In the genomic region with DNA sequence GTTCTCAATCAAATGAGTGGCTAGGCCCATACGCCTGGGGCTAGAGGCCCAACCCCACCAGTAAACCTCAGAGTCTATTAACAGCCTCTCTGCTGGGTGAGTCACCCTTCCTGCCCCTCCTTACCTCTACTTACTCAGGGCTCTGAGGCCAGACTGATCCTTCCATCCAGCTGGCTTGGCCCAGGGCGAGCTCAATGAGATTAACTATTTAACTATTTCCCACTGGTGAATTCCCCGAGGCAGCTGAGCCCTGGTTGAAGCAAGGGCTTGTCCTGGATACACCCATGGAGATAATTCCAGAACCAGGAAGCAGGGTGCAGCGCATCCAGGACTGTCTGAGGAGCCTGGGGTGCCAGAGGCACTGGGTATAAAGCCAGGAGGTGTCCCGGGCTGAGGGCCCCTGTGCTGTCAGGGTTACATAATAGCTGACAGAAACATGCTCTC, we compare ENCODE assay signal across 8 mouse cellular contexts.
DNase-seq lines count a peak whose midpoint lies in the region; ATAC-seq and TF ChIP-seq lines count a peak whose summit lies in the region.
"Had no signal": no experiment of that assay in that cellular context is flagged by ENCODE, and none has a peak within 500 bp of the region (broad histone marks: within the 10 kb centered on the region; RNA-seq: fewer than 3 reads in every experiment).

No protein-coding gene starts in this region.

- peaks cover 0 to 38% of the 10 kb centered on the region in 2 experiments; a peak in 2 of 4 replicates for H3K36me3 ChIP-seq in MEL (ENCODE audit: control insufficient read depth in 1 of 2, insufficient read depth in 2 of 2, low read length in 2 of 2)
- no peaks in the 10 kb centered on the region for H3K36me3 ChIP-seq in midbrain, embryonic 12.5 days

- no peak overlapping the region for H3K4me3 ChIP-seq in MEL (ENCODE audit: control insufficient read depth in 1 of 2, insufficient read depth in 1 of 2, low read depth in 2 of 2, low read length in 2 of 2)
- no peak overlapping the region for H3K4me3 ChIP-seq in midbrain, embryonic 12.5 days
- no peak overlapping the region for H3K4me3 ChIP-seq in cerebellum, adult 2 months (replicated peaks; ENCODE audit: insufficient read depth, low read depth, low read length)

- TF ChIP-seq RAD21 in MEL (IDR thresholded peaks at IDR 0.05; ENCODE audit: low read depth, low read length) = no peak

- H3K4me1 ChIP-seq in MEL (ENCODE audit: control insufficient read depth in 1 of 2, insufficient read depth in 2 of 2, low read length in 2 of 2) = peaks cover 20 to 47% of the 10 kb centered on the region in 2 experiments
- peaks cover 14% of the 10 kb centered on the region for H3K4me1 ChIP-seq in midbrain, embryonic 12.5 days
- H3K4me1 ChIP-seq in cerebellum, adult 2 months (ENCODE audit: control insufficient read depth, insufficient read depth, low read length) = no peaks in the 10 kb centered on the region

- no peak overlapping the region for H3K9ac ChIP-seq in MEL (ENCODE audit: control insufficient read depth, low read depth, low read length, poor library complexity, severe bottlenecking)
- no peak overlapping the region for H3K9ac ChIP-seq in midbrain, embryonic 12.5 days (replicated peaks)
- H3K9ac ChIP-seq: liver, embryonic 14.5 days had no signal

- H3K79me2 ChIP-seq in MEL (ENCODE audit: control insufficient read depth, insufficient read depth, low read length, poor library complexity) = peaks cover 3% of the 10 kb centered on the region; the same call in 1 of the 2 replicates

- WGBS in midbrain, embryonic 12.5 days = 31% methylated on average over 5 of the region's 5 CpGs
- 38% methylated on average over 5 of the region's 5 CpGs for WGBS in cerebellum, adult 2 months

- TF ChIP-seq EP300 in MEL (IDR thresholded peaks at IDR 0.05; ENCODE audit: low read depth in 1 of 2, low read length in 2 of 2) = peak; percentile 37 to 70; a peak in 2 of 4 replicates

- TF ChIP-seq CTCF in MEL (IDR thresholded peaks at IDR 0.05 in 2 of 3, conservative IDR thresholded peaks at IDR 0.05 in 1 of 3; ENCODE audit: control insufficient read depth in 1 of 3, insufficient read depth in 1 of 3, low read depth in 2 of 3, low read length in 3 of 3, poor library complexity in 1 of 3, severe bottlenecking in 1 of 3) = no peak
- TF ChIP-seq CTCF in cerebellum, adult 2 months (IDR thresholded peaks at IDR 0.05; ENCODE audit: borderline replicate concordance, insufficient read depth, low read depth, low read length) = no peak

- no peaks in the 10 kb centered on the region for H3K9me3 ChIP-seq in MEL (replicated peaks; ENCODE audit: insufficient read depth, low read length)
- H3K9me3 ChIP-seq in midbrain, embryonic 12.5 days = no peaks in the 10 kb centered on the region

- peak overlapping the region; percentile 89 for H3K27ac ChIP-seq in MEL (ENCODE audit: control insufficient read depth, low read depth, low read length)
- H3K27ac ChIP-seq in midbrain, embryonic 12.5 days (replicated peaks) = peak overlapping the region; percentile 46; the same call in 1 of the 2 replicates
- no peak overlapping the region for H3K27ac ChIP-seq in cerebellum, adult 2 months (ENCODE audit: insufficient read depth, low read length)
- H3K27ac ChIP-seq: liver, embryonic 14.5 days had no signal

- peak; percentile 83 for DNase-seq in MEL (ENCODE audit: low read depth, low spot score)
- peak; percentile 63 for DNase-seq in adrenal gland, adult 8-10 months
- peak; percentile 99 for DNase-seq in heart, adult 11 months
- DNase-seq in kidney, postnatal 14 days = peak; percentile 23
- DNase-seq in cerebellum, adult 2 months = no peak
- no peak for DNase-seq in right cerebral cortex, postnatal 4 days

- H3K4me2 ChIP-seq in midbrain, embryonic 12.5 days (replicated peaks) = no peak overlapping the region

- TF ChIP-seq POLR2A in MEL (IDR thresholded peaks at IDR 0.05; ENCODE audit: control insufficient read depth in 1 of 2, insufficient read depth in 1 of 2, low read depth in 1 of 2, low read length in 2 of 2, poor library complexity in 1 of 2) = peak in 1 of 2 experiments; percentile 30; a peak in 1 of 4 replicates
- TF ChIP-seq POLR2A in cerebellum, adult 2 months (IDR thresholded peaks at IDR 0.05; ENCODE audit: borderline replicate concordance, insufficient read depth, low read length) = no peak

- H3K27me3 ChIP-seq in MEL (ENCODE audit: control insufficient read depth in 1 of 2, insufficient read depth in 2 of 2, low read length in 2 of 2) = no peaks in the 10 kb centered on the region
- no peaks in the 10 kb centered on the region for H3K27me3 ChIP-seq in midbrain, embryonic 12.5 days
- H3K27me3 ChIP-seq in cerebellum, adult 2 months (ENCODE audit: control insufficient read depth, insufficient read depth, low read length) = no peaks in the 10 kb centered on the region

- peak; percentile 30; the same call in 1 of the 2 replicates for ATAC-seq in midbrain, embryonic 12.5 days (ENCODE audit: low FRiP score, low read depth)

TF ChIP-seq in MEL, 35 proteins besides CTCF, POLR2A, EP300 and RAD21:
- no peak for TF ChIP-seq MAFK (IDR thresholded peaks at IDR 0.05; ENCODE audit: borderline replicate concordance, low read depth, low read length)
- TF ChIP-seq POLR2AphosphoS5 (IDR thresholded peaks at IDR 0.05; ENCODE audit: borderline replicate concordance, low read depth, low read length) = no peak
- no peak for TF ChIP-seq NRF1 (IDR thresholded peaks at IDR 0.05; ENCODE audit: insufficient read depth, low read depth, low read length, poor library complexity, severe bottlenecking)
- TF ChIP-seq ETS1 (IDR thresholded peaks at IDR 0.05; ENCODE audit: low read depth, low read length) = peak; percentile 70
- no peak for TF ChIP-seq CHD1 (IDR thresholded peaks at IDR 0.05; ENCODE audit: low read depth, low read length)
- no peak for TF ChIP-seq USF1 (IDR thresholded peaks at IDR 0.05; ENCODE audit: low read depth, low read length)
- TF ChIP-seq MYB (IDR thresholded peaks at IDR 0.05; ENCODE audit: low read depth, low read length) = no peak
- TF ChIP-seq CHD2 (IDR thresholded peaks at IDR 0.05; ENCODE audit: low read length) = no peak
- no peak for TF ChIP-seq POLR2AphosphoS2 (IDR thresholded peaks at IDR 0.05; ENCODE audit: low read length)
- no peak for TF ChIP-seq UBTF (IDR thresholded peaks at IDR 0.05; ENCODE audit: borderline replicate concordance, insufficient read depth, low read depth, low read length)
- TF ChIP-seq ELF1 (IDR thresholded peaks at IDR 0.05; ENCODE audit: low read depth, low read length) = no peak
- no peak for TF ChIP-seq SMC3 (IDR thresholded peaks at IDR 0.05; ENCODE audit: low read depth, low read length)
- no peak for TF ChIP-seq KAT2A (conservative IDR thresholded peaks at IDR 0.05; ENCODE audit: low read depth, low read length)
- TF ChIP-seq ZMIZ1 (IDR thresholded peaks at IDR 0.05; ENCODE audit: low read depth, low read length) = no peak
- no peak for TF ChIP-seq SIN3A (IDR thresholded peaks at IDR 0.05; ENCODE audit: low read length)
- peak; percentile 32; the same call in 1 of the 2 replicates for TF ChIP-seq GATA1 (IDR thresholded peaks at IDR 0.05; ENCODE audit: low read depth, low read length)
- peak; percentile 37; the same call in 1 of the 2 replicates for TF ChIP-seq RCOR1 (IDR thresholded peaks at IDR 0.05; ENCODE audit: low read depth, low read length)
- no peak for TF ChIP-seq ZKSCAN1 (IDR thresholded peaks at IDR 0.05; ENCODE audit: low read depth, low read length)
- no peak for TF ChIP-seq E2F4 (IDR thresholded peaks at IDR 0.05; ENCODE audit: borderline replicate concordance, low read depth, low read length)
- TF ChIP-seq GABPA (IDR thresholded peaks at IDR 0.05; ENCODE audit: low read depth, low read length) = no peak
- TF ChIP-seq MYC (IDR thresholded peaks at IDR 0.05; ENCODE audit: low read depth, low read length) = no peak
- TF ChIP-seq MAX (IDR thresholded peaks at IDR 0.05; ENCODE audit: low read length) = no peak
- TF ChIP-seq MEF2A (IDR thresholded peaks at IDR 0.05; ENCODE audit: extremely low read depth, insufficient replicate concordance, low read depth, low read length, poor library complexity, severe bottlenecking) = no peak
- TF ChIP-seq ZNF384 (IDR thresholded peaks at IDR 0.05; ENCODE audit: low read depth, low read length) = no peak
- TF ChIP-seq USF2 (IDR thresholded peaks at IDR 0.05; ENCODE audit: borderline replicate concordance in 1 of 2, insufficient read depth in 1 of 2, low read depth in 1 of 2, low read length in 2 of 2) = no peak
- TF ChIP-seq BHLHE40 (IDR thresholded peaks at IDR 0.05; ENCODE audit: borderline replicate concordance, low read depth, low read length) = peak; percentile 13; the same call in 1 of the 2 replicates
- TF ChIP-seq MAZ (IDR thresholded peaks at IDR 0.05; ENCODE audit: low read depth, low read length) = no peak
- no peak for TF ChIP-seq MXI1 (IDR thresholded peaks at IDR 0.05; ENCODE audit: low read depth, low read length)
- peak; percentile 86 for TF ChIP-seq TBP (IDR thresholded peaks at IDR 0.05; ENCODE audit: low read depth, low read length)
- 0 out of 2 replicates have a peak, but pooled peaks have one; percentile 13 for TF ChIP-seq TAL1 (IDR thresholded peaks at IDR 0.05; ENCODE audit: low read length)
- TF ChIP-seq NELFE (IDR thresholded peaks at IDR 0.05; ENCODE audit: low read depth, low read length) = no peak; the same call in 1 of the 2 replicates
- peak; percentile 76; the same call in 1 of the 2 replicates for TF ChIP-seq JUND (IDR thresholded peaks at IDR 0.05; ENCODE audit: low read depth, low read length)
- peak; percentile 27; the same call in 1 of the 2 replicates for TF ChIP-seq TCF12 (IDR thresholded peaks at IDR 0.05; ENCODE audit: low read depth, low read length)
- TF ChIP-seq ZC3H11A (IDR thresholded peaks at IDR 0.05; ENCODE audit: low read depth, low read length) = no peak
- TF ChIP-seq HCFC1 (IDR thresholded peaks at IDR 0.05; ENCODE audit: low read depth, low read length) = no peak

Comparison
In these comparisons a context has a peak if more than half of its experiments do, and no peak if none do; other contexts are left out.
1. DNase-seq: peak in MEL (single experiment), adrenal gland, adult 8-10 months (single experiment), heart, adult 11 months (single experiment) and kidney, postnatal 14 days (single experiment); none in cerebellum, adult 2 months (0 of 2) and right cerebral cortex, postnatal 4 days (single experiment).